Mouse (Mus musculus) right cerebral cortex, postnatal 10 days (tissue): ENCODE measurements at regions not wholly inside any gene's neighbourhood (a gene's known extent, or its start where the extent isn't known, plus 50 kb on each side); places are given as distances from the start of the nearest gene placed in this dataset.
A peak's percentile ranks its signal among the peaks of the same experiment; 100 is the strongest.
"Not testable (repeated sequence)": the region's sequence is repeated elsewhere in the genome, so short reads cannot be mapped to it uniquely, and the experiment has no call there.

Source experiments
- DNase-seq, 2 experiments: peaks; one replicate each; pipeline ENCODE4 v3.0.0; 2021; ENCODE audit warnings: low spot score in 2 of 2

DNA sequence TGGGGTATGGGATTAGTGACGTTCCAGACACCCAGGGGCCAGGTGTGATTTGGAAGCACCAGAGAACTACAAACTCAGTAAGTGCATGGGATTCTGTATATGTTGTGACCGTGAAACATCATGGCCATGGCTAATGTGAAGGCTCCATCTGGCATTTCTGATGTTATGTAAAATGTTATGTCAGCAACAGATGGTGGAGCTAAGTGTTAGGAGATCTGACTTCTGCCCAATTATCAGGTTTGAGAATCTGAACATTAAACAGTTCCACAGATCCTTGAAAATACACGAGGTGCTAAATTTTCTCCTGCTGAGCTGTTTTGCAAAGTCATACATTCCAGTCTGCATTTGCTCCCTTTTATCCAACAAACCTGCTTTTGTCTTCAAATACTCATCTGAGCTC is 223.6 kb upstream of the Egfl6 start:
- no peak for DNase-seq

DNA sequence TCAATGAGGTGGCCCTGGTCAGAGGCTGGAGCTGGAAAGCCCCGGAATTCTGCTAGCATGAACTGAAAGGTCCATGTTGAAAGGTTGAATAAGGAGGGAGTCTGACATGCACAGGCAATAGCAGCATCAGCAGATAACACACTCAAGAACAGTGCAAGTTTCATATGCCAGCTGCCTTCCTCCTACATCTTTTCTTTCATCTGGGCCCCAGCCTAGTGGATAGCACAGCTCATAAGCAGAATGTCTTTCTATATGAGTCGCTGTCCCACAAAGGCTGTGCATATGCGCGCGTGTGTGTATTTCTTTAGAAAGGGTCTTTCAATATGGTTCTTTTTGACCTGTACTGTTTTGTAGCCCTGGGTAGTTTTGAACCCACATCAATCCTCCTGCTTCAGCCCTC is 222.7 kb upstream of the Egfl6 start:
- DNase-seq, result no peak

DNA sequence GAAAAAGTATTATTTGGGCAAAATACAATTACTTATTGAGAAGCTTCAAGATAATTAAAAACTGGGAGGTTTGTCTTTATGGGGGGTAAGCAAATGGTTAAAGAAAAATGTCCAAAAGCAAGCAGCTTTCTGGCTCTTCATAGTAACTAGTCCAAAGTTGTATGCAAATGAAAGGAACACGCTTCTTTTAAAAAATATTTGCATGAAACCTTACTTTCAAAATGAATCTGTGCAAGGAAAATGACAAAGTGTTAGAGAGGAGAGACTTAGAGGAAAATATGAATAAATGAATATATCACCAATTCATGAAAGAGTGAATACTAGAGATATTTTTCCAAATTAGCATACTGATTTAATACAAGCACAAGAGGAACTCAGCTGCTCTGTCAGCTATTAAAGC is 220.4 kb upstream of the Egfl6 start:
- no peak for DNase-seq

DNA sequence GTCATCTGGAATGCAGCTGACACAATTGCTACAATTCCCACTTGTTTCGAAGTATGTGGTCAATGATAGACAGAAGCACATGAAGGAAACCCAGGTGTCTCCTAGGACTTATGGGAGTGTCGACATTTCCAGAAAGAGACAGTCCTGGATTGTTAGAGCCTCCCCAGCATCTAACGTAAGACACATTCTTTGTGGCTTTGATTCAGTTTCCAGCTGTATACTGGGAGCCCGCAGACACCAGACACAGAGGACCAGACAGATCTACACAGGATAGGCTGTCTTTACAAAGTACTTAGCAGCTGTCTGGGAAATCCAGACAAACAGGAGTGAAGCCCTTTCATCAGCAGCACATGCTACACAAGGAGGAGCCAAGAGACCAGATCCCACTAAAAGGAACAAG is 220.0 kb upstream of the Egfl6 start:
- no peak for DNase-seq

DNA sequence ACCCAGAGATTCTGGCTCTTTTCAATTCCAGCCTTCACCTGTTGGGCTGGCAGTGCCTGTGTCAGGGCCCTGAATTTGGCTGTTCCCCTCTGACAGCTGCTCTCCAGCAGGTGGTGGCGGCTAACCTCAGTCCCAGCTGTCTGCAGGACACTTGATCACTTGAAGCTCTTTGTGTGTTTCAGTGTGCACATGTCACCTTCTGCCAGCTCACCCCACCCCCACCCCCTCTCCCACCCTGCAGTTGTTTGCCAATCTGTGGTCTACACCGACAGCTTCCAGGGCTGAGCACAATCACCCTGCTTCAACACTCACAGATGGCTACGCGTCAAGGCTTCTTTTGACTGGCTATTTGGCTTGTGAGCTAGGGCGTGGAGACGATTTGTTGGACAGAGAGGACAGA is 217.7 kb upstream of the Egfl6 start:
- peak; percentile 32 to 38 for DNase-seq

DNA sequence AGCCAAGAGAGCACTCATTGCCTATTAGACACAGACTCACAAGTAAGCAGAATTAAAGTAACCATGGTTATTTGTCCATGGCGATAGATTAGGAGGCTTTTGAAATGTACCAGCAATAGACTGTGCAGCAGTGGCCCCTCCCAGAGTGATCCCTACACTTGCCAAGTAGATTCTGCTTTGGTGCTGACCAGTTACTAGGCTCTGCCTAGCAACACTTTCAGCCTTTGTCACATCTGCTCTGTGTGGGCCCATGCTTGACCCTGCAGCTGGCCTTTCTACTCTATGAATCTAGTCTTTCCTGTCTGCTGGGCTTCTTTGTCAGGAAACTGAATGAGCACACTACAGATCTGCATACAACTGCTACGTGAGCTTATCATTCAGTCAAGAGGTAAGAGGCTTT is 215.5 kb upstream of the Egfl6 start:
- no peak for DNase-seq

DNA sequence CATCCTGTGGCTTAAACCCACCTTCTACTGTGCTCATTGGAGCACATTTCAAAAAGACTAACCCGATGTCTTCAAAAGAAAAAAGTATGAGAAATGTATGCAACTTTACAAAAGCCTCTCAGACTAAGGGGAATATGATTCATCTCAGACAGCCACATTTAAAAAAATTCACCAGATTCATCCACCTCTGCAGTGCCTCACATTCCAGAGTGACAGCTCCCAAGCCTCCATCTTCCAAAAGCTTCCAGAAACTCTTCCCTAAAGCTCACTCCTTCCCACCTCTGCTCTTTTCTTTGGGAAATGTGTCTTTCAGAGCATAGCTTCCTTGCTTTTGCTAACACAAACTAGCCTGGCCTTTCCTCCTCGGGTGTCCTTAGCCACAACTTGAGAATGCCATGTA is 210.1 kb upstream of the Egfl6 start:
- no peak for DNase-seq

DNA sequence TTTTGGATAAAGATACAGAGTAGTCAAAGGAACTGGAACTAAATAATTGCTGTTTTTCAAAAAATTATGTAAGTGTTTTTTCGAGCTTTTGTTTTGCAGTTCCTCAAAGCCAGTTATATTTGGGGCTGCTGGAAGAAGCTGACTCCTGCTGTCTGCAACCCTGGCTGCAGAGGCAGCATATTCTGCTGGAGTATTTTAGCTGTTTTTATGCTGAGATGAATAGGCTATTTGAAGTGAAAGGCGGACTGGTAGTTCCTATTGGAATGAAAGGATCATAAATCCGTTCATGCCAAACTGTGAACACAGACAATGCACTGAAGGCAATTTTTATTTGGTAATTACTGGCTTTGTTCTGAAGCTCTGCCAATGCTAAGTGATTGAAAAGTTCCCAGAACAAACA is 203.5 kb upstream of the Egfl6 start:
- peak in 1 of 2 experiments; percentile 22 for DNase-seq

DNA sequence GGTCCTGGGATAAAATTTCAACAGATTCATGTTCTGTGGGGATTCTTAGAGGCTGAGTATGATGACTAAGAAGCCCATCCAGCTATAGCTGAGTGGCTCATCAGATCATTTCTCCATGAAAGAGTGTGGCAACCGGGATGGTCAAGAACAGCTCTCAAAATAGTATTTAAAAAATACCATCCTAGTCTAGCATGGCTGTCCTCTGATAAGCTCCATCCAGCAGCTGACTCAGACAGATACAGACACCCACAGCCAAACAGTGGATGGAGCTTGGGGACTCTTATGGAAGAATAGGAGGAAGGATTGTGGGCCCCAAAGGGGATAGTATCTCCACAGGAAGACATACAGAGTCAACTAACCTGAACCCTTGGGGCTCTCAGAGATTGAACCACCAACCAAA is 201.6 kb upstream of the Egfl6 start:
- DNase-seq, result not testable (repeated sequence)

DNA sequence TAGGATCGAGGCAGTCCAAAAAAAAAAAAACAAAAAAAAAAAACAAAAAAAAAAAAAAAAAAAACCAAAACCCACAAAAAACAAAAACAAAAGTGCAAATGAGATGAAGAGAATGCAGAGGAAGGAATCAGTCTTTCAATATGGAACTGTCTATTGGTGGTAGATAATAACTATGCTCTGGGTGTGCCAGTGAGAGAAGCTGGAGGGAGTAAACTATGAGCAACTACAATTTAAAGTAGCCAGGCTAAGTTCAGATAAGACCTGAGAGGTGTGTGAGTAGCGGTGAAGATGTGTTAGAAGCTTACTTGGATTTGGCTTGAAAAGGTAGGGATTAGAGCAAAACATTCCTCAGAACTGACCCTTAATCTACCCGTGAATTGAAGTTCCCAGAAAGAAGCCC is 200.1 kb upstream of the Egfl6 start:
- DNase-seq, result no peak

DNA sequence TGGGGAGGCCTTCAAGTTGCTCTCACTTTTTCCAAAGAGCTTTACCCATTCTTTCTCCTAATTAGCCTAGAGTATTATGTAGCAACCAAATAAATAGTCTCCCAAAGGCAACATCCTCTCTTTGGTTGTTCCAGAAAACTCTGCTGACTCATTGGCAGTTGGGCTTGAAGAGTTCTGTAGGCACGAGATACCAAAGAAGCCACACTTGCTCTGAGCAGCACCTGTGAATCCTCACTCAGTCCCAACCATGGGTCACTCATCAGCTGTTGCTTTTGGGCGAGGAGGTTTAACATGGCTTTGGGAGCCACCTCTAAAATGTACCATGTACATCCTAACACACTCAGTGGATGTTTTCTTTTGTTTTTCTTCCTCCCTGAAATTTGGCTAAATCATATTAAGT is 197.9 kb upstream of the Egfl6 start:
- no peak for DNase-seq

DNA sequence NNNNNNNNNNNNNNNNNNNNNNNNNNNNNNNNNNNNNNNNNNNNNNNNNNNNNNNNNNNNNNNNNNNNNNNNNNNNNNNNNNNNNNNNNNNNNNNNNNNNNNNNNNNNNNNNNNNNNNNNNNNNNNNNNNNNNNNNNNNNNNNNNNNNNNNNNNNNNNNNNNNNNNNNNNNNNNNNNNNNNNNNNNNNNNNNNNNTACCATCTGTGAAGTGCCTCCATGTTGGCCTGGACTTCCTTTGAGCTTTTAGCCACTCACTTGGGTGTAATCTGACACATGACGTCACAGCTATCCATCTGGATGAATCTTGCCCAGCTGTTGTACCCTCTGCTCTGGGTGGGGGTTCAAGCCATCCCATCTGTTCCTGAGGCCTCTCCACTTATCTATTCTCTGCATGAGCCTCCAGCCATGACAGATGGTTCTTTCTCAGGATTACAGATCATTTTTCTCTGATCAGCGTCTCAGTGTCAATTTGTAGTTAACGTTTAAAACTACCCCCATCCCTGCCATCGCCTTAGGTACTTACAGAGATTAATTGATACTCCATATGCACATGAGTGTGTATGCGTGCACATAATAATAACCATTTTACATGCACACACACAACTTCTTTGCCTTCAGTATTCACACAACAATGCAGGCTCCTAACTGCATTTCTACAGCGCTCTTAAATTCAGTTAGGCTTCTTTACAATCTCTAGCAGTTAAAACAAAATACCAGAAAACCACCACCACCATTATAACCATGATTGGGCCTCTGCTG is 194.0 kb upstream of the Egfl6 start:
- DNase-seq, result no peak

DNA sequence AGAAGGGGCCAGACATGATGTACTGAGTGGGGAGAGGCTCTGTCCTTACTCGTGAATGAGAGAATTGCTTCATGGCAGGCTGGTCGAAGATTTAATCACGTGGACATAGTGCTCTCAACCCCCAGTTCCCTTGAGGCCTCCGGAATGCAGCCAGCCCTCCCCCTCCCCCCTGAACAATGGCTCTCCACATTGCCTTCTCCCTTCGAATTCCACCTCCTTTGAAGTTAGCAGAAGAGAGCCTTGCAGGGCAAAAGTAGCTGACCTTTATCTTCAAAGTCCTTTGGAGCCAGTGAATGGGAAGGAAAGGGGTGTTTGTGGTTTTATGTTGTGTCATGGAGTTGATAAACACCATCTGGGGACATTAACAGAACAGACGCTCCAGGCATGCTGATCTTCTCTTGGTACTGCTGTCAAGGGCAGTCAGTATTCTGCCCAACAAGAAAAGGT is 187.9 kb upstream of the Egfl6 start:
- no peak for DNase-seq

DNA sequence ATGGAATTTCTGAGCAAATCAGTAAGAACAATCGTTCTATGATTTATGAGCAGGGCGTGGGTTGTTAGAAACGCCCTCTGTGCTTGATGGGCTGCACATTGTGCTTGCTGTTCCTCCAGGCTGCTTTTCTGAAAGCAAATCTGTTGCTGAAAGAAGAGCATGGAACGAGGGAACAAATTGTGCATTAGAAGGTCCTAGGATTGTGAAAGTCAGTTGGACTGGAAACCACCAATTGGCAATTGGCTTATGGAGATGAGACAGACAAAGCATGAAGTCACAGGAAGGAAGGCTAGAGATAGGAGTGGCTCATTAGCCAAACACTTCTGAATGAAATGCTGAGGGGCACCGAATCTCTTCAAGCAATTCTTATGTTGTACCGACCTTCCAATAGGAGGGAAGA is 181.5 kb upstream of the Egfl6 start:
- DNase-seq, result no peak

DNA sequence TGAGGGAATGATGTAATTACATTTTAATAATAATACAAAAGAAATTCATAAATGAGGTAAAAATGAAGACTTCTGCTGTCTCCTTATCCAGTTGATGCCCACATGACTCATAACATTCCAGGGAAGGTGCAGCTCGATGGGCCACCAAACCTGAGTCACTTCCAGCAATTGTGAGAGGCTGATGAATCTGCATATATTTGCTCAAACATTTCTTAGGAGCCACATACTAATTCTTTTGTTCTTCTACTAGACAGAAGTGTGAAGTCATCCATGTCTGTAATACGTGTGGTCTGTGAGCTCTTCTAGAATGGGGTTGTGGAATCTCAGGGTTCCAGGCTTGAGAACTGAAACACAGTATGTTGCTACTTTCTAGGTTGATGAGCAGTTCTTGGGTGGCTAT is 180.1 kb upstream of the Egfl6 start:
- no peak for DNase-seq

DNA sequence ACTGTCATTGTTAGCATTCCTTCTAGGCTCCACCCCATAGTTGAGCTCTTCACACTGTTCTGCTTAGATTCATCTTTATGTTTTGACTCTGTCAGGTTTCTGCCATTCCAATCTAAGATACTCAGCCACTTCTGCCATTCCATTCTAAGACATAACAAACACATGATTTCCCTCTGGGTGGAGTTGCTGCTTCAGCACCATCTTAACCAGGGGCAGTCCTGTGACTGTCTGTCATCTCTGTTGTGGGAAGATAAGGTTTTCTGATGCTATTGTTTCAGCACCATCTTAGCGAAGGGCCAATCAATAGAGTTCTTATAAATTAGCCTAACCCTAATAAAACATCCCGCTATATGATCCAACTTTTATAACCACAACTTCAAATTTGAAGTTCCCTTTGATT is 176.6 kb upstream of the Egfl6 start:
- DNase-seq, result no peak

DNA sequence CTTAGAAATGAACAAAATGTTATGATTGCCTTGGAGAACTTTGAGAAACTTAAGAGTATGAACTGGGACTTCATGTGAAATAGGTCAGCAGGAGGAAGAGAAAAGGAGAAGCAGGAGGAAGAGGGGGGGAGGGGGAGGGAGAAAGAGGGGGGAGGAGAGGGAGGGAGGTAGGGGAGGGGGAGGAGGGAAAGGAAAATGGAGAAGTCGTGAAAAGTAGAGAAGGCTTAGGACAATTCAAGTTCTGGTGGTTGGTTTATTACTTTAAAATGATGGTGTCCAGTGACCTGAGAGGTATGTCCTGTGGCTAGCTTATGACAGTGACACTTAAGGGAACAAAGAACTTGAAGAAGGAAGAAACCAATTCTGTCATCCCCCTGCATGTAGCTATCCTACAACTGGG is 171.6 kb upstream of the Egfl6 start:
- DNase-seq, result no peak

DNA sequence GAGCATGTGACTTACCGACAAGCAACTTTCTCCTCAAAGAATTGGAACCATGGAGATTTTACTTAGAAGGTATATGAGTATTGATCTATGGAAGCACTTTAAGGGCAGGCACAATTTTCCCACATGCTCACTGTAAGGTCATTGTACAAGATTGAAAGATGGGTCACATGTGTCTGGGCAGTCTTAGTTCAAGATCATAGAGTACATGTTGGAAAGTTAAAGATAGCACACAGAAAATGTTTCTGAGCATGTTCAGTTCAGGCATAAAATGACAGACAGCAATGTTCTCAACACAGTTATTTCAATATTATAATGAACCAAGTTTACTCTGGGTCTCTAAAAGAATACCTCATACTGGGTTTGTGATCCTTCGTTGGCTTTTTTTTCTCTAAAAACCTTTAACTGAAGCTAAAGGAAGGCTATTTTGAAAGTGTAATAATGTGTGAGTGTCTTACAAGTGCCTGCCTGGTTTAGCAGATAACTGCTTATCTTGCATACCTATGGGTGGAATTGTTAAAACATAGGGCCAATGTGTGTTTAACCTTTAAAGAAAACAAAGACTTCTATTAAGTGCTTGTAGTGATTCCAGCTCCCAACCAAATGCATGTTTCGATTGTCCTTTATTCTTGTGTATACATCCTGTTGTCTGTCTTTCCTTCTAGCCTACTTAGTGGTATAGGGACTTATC is 169.6 kb upstream of the Egfl6 start:
- no peak for DNase-seq

DNA sequence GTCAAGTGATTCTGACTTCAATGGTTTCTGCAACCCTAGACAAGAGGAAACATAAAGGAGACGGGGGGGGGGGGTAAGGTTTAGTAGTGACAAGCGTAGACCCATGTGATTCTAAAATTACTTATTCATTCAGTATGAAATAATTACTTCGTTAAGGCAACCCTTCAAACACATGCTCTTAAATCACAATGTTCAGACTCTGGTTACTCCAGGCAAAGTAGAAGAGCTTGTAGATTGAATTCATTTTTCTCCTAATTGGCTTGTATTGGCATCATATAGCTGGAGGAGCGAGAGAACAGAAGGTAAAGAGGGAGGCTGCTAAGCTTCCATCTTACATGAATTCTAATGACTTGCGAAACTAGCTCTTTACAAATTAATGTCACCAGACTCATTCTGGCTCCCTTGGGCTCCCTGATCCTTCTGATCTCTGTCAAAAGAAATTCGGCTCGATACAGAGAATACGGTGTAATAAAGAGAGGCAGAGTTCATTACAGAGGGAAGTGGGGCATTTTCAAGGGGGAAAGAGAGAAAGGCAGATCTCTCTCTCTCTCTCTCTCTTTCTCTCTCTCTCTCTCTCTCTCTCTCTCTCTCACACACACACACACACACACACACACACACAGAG is 163.6 kb upstream of the Egfl6 start:
- DNase-seq, result no peak

DNA sequence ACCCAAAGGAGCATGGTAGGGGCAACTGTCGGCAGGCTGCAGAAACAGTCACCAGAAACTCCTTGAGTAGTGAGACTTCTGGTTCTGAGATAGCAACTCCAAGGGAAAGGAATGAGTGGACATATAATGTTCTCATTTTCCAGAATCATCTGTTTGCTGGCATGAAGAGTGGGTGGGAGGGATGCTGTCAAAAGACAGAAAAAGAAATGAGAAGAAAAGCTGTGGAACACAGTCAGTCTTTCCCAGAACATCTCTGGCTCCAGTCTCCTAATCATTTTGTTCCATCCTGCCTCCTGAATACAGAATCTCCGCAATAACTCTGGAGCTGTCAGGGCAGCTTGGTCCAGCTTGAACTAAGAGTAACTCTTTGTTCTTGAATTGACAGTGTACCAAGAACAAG is 145.8 kb upstream of the Egfl6 start:
- DNase-seq, result peak in 1 of 2 experiments; percentile 29

DNA sequence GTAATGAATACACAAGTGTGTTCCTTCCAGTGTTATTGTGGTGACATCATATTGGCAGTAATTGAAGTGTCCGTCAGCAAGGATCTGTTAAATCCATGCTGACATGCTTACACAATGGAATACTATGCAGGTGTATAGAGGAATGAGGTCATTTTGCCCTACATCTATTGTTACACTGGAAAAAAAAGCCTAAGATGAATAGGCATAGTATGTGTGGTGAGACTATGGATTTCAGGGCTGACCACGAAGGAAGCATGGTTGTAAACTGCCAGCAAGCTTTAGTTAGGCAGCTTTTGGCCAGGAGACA is 143.1 kb upstream of the Egfl6 start:
- DNase-seq, result no peak

DNA sequence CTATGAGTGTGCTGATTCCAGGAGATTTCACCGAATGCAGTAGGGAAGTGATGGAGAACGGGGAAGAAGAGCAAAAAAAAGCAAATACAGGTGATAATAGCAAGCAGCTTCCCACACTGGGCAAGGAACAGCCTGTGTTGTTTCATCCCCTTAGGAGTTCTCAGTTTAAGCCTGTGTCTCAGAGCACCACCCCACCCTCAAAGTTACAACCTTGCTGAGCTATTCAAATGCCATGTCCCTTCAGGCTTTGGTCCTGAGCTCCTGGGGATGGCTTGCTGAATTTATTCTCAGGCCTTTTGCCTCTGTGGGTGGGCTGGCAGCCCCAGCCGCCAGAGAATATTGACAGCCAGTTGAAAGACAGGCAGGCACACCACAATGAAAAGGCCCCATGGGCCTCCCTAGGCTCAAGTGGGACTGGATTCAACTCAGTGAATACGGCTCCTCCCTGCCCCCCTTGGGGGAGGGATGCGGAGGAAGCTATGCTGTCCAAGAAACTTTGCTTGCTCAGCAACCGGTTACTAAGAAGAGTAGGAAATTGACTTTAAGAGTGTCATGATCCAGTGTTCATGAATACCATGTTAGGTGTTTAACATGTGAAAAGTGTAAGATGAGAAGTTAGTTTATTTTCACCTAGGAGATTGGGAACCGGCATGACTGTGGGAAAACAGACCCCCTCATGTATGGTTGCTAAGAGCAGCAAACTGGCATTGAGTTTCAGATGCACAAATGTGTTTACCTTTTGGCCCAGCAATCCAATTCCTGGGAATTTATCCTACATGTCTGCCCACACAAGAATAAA is 142.5 kb upstream of the Egfl6 start:
- peak in 1 of 2 experiments; percentile 24 for DNase-seq
